Mouse (Mus musculus): ENCODE measurements around the gene Efhd2. TPM values are rescaled to one million over a fixed set of nuclear protein-coding genes. Genes with fewer than 3 reads are reported as not detected.

The Efhd2 gene
- total RNA-seq (2022), result 10 to 100 TPM; 18.1 to 21.4 (median 19.6) TPM

GRCm38 (mm10) chr4:141874601-141875460 is at the start of gene Efhd2:
Gene Efhd2 (minus strand): TSS chr4:141874920.
- DNase-seq (ENCODE audit: low spot score), result peak; percentile 81

GRCm38 (mm10) chr4:141923961-141924360 is 49.2 kb upstream of the Efhd2 start:
- no peak for DNase-seq (ENCODE audit: low spot score)

- no peak for DNase-seq (ENCODE audit: low spot score)
Measured at GRCm38 (mm10) chr4:141920391-141920790, 45.7 kb upstream of the Efhd2 start.

GRCm38 (mm10) chr4:141917735-141918419 is 43.2 kb upstream of the Efhd2 start:
- DNase-seq (ENCODE audit: low spot score), result no peak

GRCm38 (mm10) chr4:141914040-141914439 is 39.3 kb upstream of the Efhd2 start:
- DNase-seq (ENCODE audit: low spot score), result peak; percentile 72

- DNase-seq (ENCODE audit: low spot score), result peak; percentile 48
Measured at GRCm38 (mm10) chr4:141913201-141913993, 38.7 kb upstream of the Efhd2 start.

- no peak for DNase-seq (ENCODE audit: low spot score)
Measured at GRCm38 (mm10) chr4:141904710-141905109, 30.0 kb upstream of the Efhd2 start.

- no peak for DNase-seq (ENCODE audit: low spot score)
Measured at GRCm38 (mm10) chr4:141902479-141902858, 27.7 kb upstream of the Efhd2 start.

- DNase-seq (ENCODE audit: low spot score), result no peak
Measured at GRCm38 (mm10) chr4:141901711-141902478, 27.2 kb upstream of the Efhd2 start.

- DNase-seq (ENCODE audit: low spot score), result no peak
Measured at GRCm38 (mm10) chr4:141900421-141900820, 25.7 kb upstream of the Efhd2 start.

GRCm38 (mm10) chr4:141899936-141900335 is 25.2 kb upstream of the Efhd2 start:
- DNase-seq (ENCODE audit: low spot score), result no peak

- DNase-seq (ENCODE audit: low spot score), result no peak
Measured at GRCm38 (mm10) chr4:141898905-141899304, 24.2 kb upstream of the Efhd2 start.

- no peak for DNase-seq (ENCODE audit: low spot score)
Measured at GRCm38 (mm10) chr4:141897838-141898237, 23.1 kb upstream of the Efhd2 start.

- no peak for DNase-seq (ENCODE audit: low spot score)
Measured at GRCm38 (mm10) chr4:141897225-141897624, 22.5 kb upstream of the Efhd2 start.

- DNase-seq (ENCODE audit: low spot score), result no peak
Measured at GRCm38 (mm10) chr4:141895772-141896171, 21.1 kb upstream of the Efhd2 start.

GRCm38 (mm10) chr4:141893157-141893784 is 18.6 kb upstream of the Efhd2 start:
- DNase-seq (ENCODE audit: low spot score), result no peak

GRCm38 (mm10) chr4:141886385-141886968 is 11.8 kb upstream of the Efhd2 start:
- DNase-seq (ENCODE audit: low spot score), result no peak

GRCm38 (mm10) chr4:141885451-141885850 is 10.7 kb upstream of the Efhd2 start:
- no peak for DNase-seq (ENCODE audit: low spot score)

- DNase-seq (ENCODE audit: low spot score), result no peak
Measured at GRCm38 (mm10) chr4:141882858-141883257, 8.1 kb upstream of the Efhd2 start.

GRCm38 (mm10) chr4:141881950-141882349 is 7.2 kb upstream of the Efhd2 start:
- peak; percentile 34 for DNase-seq (ENCODE audit: low spot score)
